Comparison of ENCODE assay signal across 11 mouse cellular contexts in the genomic region with DNA sequence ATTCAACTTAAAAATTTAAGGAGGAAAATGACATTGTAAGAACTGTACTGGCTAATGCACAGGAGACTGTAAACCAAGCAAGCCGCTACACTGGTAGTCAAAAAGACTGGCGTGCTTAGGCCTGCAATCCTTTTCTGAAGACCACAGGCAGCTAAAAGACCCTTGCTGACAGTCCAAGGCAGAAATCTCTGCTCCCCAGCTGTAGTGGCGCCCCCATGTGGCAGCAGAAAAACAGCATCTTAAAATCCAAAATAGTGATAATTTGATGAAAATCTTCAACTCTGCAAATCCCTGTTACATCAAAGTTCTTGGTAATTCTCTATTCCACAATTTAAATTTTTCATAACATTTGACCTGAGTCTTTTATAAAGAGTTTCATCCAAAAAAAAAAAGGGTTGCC. TPM values are rescaled to one million over a fixed set of nuclear protein-coding genes. Genes with fewer than 3 reads are reported as not detected.
DNase-seq lines count a peak whose midpoint lies in the region; ATAC-seq and TF ChIP-seq lines count a peak whose summit lies in the region.
"Had no signal": no experiment of that assay in that cellular context is flagged by ENCODE, and none has a peak within 500 bp of the region (broad histone marks: within the 10 kb centered on the region; RNA-seq: fewer than 3 reads in every experiment).

No protein-coding gene starts in this region.

- no peak overlapping the region for H3K9ac ChIP-seq in heart, postnatal 0 days (replicated peaks; ENCODE audit: low read depth, low read length)
- no peak overlapping the region for H3K9ac ChIP-seq in heart, embryonic 11.5 days (ENCODE audit: low read depth, low read length)
- H3K9ac ChIP-seq in midbrain, embryonic 13.5 days (replicated peaks), result no peak overlapping the region

- no peak for DNase-seq in heart, postnatal 0 days (ENCODE audit: low spot score)
- peak; percentile 36 for DNase-seq in midbrain, embryonic 10.5 days (ENCODE audit: low spot score)
- peak; percentile 55 to 67 for DNase-seq in cerebellum, adult 2 months
- peak; percentile 27 for DNase-seq in mesoderm, embryonic 11.5 days (ENCODE audit: low read depth, low spot score)
- DNase-seq in kidney, adult 9 months, result no peak
- DNase-seq in left cerebral cortex, adult 8-10 months (ENCODE audit: low spot score in 2 of 2), result no peak
- DNase-seq: spleen, adult 18-20 months had no signal

- H3K9me3 ChIP-seq in heart, postnatal 0 days (replicated peaks; ENCODE audit: control insufficient read depth, low read length), result no peaks in the 10 kb centered on the region
- H3K9me3 ChIP-seq in heart, embryonic 11.5 days (replicated peaks; ENCODE audit: control insufficient read depth, low read length), result no peaks in the 10 kb centered on the region
- H3K9me3 ChIP-seq in midbrain, embryonic 10.5 days (replicated peaks), result no peaks in the 10 kb centered on the region
- H3K9me3 ChIP-seq in midbrain, embryonic 13.5 days, result no peaks in the 10 kb centered on the region

- no peak for TF ChIP-seq POLR2A in cerebellum, adult 2 months (IDR thresholded peaks at IDR 0.05; ENCODE audit: borderline replicate concordance, insufficient read depth, low read length)

- no peak overlapping the region for H3K4me2 ChIP-seq in heart, postnatal 0 days (ENCODE audit: low read depth, low read length)
- H3K4me2 ChIP-seq in heart, embryonic 11.5 days, result no peak overlapping the region
- no peak overlapping the region for H3K4me2 ChIP-seq in midbrain, embryonic 13.5 days (replicated peaks)

- H3K4me3 ChIP-seq in heart, postnatal 0 days (ENCODE audit: low read depth, low read length), result no peak overlapping the region
- H3K4me3 ChIP-seq in heart, embryonic 11.5 days (ENCODE audit: low read depth, low read length), result no peak overlapping the region
- H3K4me3 ChIP-seq in midbrain, embryonic 10.5 days, result no peak overlapping the region
- no peak overlapping the region for H3K4me3 ChIP-seq in midbrain, embryonic 13.5 days (replicated peaks)
- H3K4me3 ChIP-seq in cerebellum, adult 2 months (replicated peaks; ENCODE audit: insufficient read depth, low read depth, low read length), result peak overlapping the region; percentile 46
- H3K4me3 ChIP-seq: megakaryocyte, embryonic 14.5 days had no signal

- no peaks in the 10 kb centered on the region for H3K4me1 ChIP-seq in heart, postnatal 0 days (ENCODE audit: control insufficient read depth, insufficient read depth)
- no peaks in the 10 kb centered on the region for H3K4me1 ChIP-seq in heart, embryonic 11.5 days (ENCODE audit: control insufficient read depth, insufficient read depth, low read length)
- peaks cover 20% of the 10 kb centered on the region for H3K4me1 ChIP-seq in midbrain, embryonic 10.5 days
- H3K4me1 ChIP-seq in midbrain, embryonic 13.5 days (replicated peaks), result peaks cover 10% of the 10 kb centered on the region
- peaks cover 5% of the 10 kb centered on the region; the same call in 1 of the 2 replicates for H3K4me1 ChIP-seq in cerebellum, adult 2 months (ENCODE audit: control insufficient read depth, insufficient read depth, low read length)

- no peak overlapping the region for H3K27ac ChIP-seq in heart, postnatal 0 days (ENCODE audit: low read depth)
- no peak overlapping the region for H3K27ac ChIP-seq in heart, embryonic 11.5 days (ENCODE audit: low read depth, low read length)
- no peak overlapping the region for H3K27ac ChIP-seq in midbrain, embryonic 10.5 days (replicated peaks)
- H3K27ac ChIP-seq in midbrain, embryonic 13.5 days, result no peak overlapping the region
- no peak overlapping the region for H3K27ac ChIP-seq in cerebellum, adult 2 months (ENCODE audit: insufficient read depth, low read length)

- ATAC-seq in heart, postnatal 0 days (ENCODE audit: insufficient read depth, low read depth), result no peak
- no peak for ATAC-seq in heart, embryonic 11.5 days (replicated peaks; ENCODE audit: insufficient number of reproducible peaks, low FRiP score, low TSS enrichment)
- no peak for ATAC-seq in midbrain, embryonic 13.5 days

- no peaks in the 10 kb centered on the region for H3K36me3 ChIP-seq in heart, postnatal 0 days (replicated peaks; ENCODE audit: control insufficient read depth, insufficient read depth, low read length)
- H3K36me3 ChIP-seq in heart, embryonic 11.5 days (ENCODE audit: control insufficient read depth, insufficient read depth, low read length), result no peaks in the 10 kb centered on the region
- no peaks in the 10 kb centered on the region for H3K36me3 ChIP-seq in midbrain, embryonic 10.5 days
- H3K36me3 ChIP-seq in midbrain, embryonic 13.5 days, result no peaks in the 10 kb centered on the region

- WGBS in heart, postnatal 0 days, result 40% methylated on average over 3 of the region's 3 CpGs
- WGBS in heart, embryonic 11.5 days (ENCODE audit: insufficient replicate concordance), result 40% methylated on average over 3 of the region's 3 CpGs
- WGBS in midbrain, embryonic 10.5 days, result 36% methylated on average over 3 of the region's 3 CpGs
- WGBS in midbrain, embryonic 13.5 days, result 29% methylated on average over 3 of the region's 3 CpGs
- 31% methylated on average over 3 of the region's 3 CpGs for WGBS in cerebellum, adult 2 months

- TF ChIP-seq EP300 in heart, postnatal 0 days (IDR thresholded peaks at IDR 0.05; ENCODE audit: low read depth), result no peak

- peak; percentile 13; the same call in 1 of the 2 replicates for TF ChIP-seq CTCF in heart, postnatal 0 days (IDR thresholded peaks at IDR 0.05; ENCODE audit: low read depth)
- TF ChIP-seq CTCF in cerebellum, adult 2 months (IDR thresholded peaks at IDR 0.05; ENCODE audit: borderline replicate concordance, insufficient read depth, low read depth, low read length), result peak; percentile 61

- peaks cover 31% of the 10 kb centered on the region for H3K27me3 ChIP-seq in heart, postnatal 0 days (ENCODE audit: control insufficient read depth, insufficient read depth, low read length)
- peaks cover 29% of the 10 kb centered on the region for H3K27me3 ChIP-seq in heart, embryonic 11.5 days (ENCODE audit: control insufficient read depth, insufficient read depth, low read length)
- peaks cover 45% of the 10 kb centered on the region for H3K27me3 ChIP-seq in midbrain, embryonic 10.5 days (ENCODE audit: low read depth, poor library complexity, severe bottlenecking)
- H3K27me3 ChIP-seq in midbrain, embryonic 13.5 days, result peaks cover 18% of the 10 kb centered on the region
- no peaks in the 10 kb centered on the region for H3K27me3 ChIP-seq in cerebellum, adult 2 months (ENCODE audit: control insufficient read depth, insufficient read depth, low read length)

RNA-seq across cellular contexts. Expression of gene Trhde, which starts 3.8 kb away (rescaled TPM):
- 0.27 TPM in 1 of 2 replicates, not detected in the other for total RNA-seq in heart, postnatal 0 days (2014; rRNA removed; ENCODE audit: low replicate concordance)
- 0.14 and 0.21 TPM in 2 replicates for polyA plus RNA-seq in heart, postnatal 0 days (2015; fragmentation: Nextera tagmentation; extraction: Ambion mirVana)
- 0.13 and 0.20 TPM in 2 replicates for polyA plus RNA-seq in heart, embryonic 11.5 days (2014; fragmentation: Nextera tagmentation; extraction: Ambion mirVana)
- 0.25 and 0.26 TPM in 2 replicates for polyA plus RNA-seq in midbrain, embryonic 10.5 days (2016; fragmentation: Nextera tagmentation; extraction: Ambion mirVana)
- polyA plus RNA-seq in midbrain, embryonic 13.5 days (2015; fragmentation: Nextera tagmentation; extraction: Ambion mirVana), result 3.8 and 4.1 TPM in 2 replicates
- polyA plus RNA-seq in cerebellum, adult 2 months (2012; rRNA removed), result 16.9 and 18.9 TPM in 2 replicates
- 10 to 100 TPM; 24.5 to 28.3 (median 25.6) TPM for total RNA-seq in left cerebral cortex, adult 8-10 months (2022)
- total RNA-seq: MEL had no signal

Comparison
In these comparisons a context has a peak if more than half of its experiments do, and no peak if none do; other contexts are left out.
1. DNase-seq: peak in midbrain, embryonic 10.5 days (single experiment), cerebellum, adult 2 months (2 of 2) and mesoderm, embryonic 11.5 days (single experiment); none in heart, postnatal 0 days (single experiment), kidney, adult 9 months (single experiment) and left cerebral cortex, adult 8-10 months (0 of 2).